Mouse (Mus musculus): ENCODE measurements around the gene Olfr639.
"Not testable (repeated sequence)": the region's sequence is repeated elsewhere in the genome, so short reads cannot be mapped to it uniquely, and the experiment has no call there.

Olfr639 gene

GRCm38 (mm10) chr7:104017203-104017602 is at the start of gene Olfr639:
TSS of gene Olfr639 (minus strand) at chr7:104017303.
- DNase-seq (ENCODE audit: low read depth), result no peak

GRCm38 (mm10) chr7:104061345-104061744 is 44.2 kb upstream of the Olfr639 start, which contains the start of gene 4930516K23Rik:
TSS of gene 4930516K23Rik (minus strand) at chr7:104061445.
- no peak for DNase-seq (ENCODE audit: low read depth)

GRCm38 (mm10) chr7:104059215-104059614 is 42.1 kb upstream of the Olfr639 start:
- no peak for DNase-seq (ENCODE audit: low read depth)

- DNase-seq (ENCODE audit: low read depth), result no peak
These were observed 35.5 kb upstream of the Olfr639 start, which contains the start of gene Olfr642 for GRCm38 (mm10) chr7:104052566-104052965. TSS of gene Olfr642 (minus strand) at chr7:104052666.

DNA sequence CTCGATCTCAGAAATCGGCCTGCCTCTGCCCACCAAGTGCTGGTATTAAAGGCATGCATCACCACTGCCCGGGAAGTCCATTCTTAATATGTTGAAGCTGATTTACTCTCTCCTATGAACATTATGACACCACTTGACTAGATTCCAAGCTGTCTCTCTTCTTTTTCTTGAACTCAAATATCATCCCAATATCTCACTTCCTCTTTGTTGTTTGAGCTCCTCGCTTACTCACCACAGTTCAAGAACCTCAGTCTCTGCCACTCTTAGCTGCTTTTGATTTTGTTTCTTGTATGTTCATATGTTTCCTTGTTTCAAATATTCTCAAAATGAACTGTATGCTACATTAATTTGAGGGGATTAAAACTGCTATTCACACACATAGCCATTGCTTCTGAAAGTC is 33.6 kb upstream of the Olfr639 start:
- no peak for DNase-seq (ENCODE audit: low read depth)

DNA sequence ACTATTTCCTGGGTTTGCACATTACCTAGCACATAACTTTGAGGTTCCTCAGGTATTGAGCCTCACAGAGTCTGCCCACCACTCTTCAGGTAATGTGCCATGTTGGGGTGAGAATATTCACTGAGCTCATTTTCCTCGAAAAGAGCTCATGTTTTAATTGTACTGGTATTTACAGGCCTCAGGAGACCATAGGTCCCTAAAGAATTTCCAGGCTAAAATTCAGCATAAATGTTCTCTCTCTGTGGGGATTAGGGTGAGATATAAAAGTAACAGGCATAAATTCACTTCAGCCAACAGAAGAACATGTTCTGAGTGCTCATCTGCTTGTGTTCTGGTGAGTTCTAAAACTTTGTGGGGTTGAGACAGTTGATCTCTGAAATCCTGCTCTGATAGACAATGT is 18.0 kb upstream of the Olfr639 start, which contains the start of gene Olfr641:
Gene Olfr641, plus strand, starts transcription at position 301 of the 400 bp plus-strand sequence.
- no peak for DNase-seq (ENCODE audit: low read depth)

GRCm38 (mm10) chr7:104026978-104027377 is 9.9 kb upstream of the Olfr639 start:
- no peak for DNase-seq (ENCODE audit: low read depth)

DNA sequence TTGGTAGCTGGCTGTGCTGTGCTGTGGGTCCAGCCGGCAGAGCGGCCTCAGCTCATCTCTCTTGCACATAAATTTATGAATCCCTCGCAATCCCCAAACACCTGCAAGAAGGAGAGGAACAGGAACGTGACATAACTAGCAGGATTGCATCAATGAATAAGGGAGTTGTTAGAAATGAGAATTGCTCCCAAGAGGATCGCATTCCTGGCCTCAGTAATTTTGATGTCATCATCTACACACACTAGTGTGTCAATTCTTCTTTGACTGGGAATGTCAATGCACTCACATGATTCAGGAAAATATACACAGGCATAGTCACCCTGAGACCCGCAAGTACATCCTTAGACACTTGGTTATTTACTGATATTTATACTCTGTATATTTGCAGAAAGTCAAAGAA is 8.4 kb upstream of the Olfr639 start, which contains the start of gene Olfr640:
Gene Olfr640, minus strand, starts transcription at position 101 of the 400 bp plus-strand sequence.
- DNase-seq (ENCODE audit: low read depth), result no peak

- DNase-seq (ENCODE audit: low read depth), result no peak
These were observed 4.5 kb upstream of the Olfr639 start for GRCm38 (mm10) chr7:104021651-104022050.

- no peak for DNase-seq (ENCODE audit: low read depth)
These were observed 1.9 kb upstream of the Olfr639 start for GRCm38 (mm10) chr7:104018953-104019352.

GRCm38 (mm10) chr7:103999124-103999523 is 18.0 kb downstream of the Olfr639 start:
- no peak for DNase-seq (ENCODE audit: low read depth)

- DNase-seq (ENCODE audit: low read depth), result no peak
These were observed 18.7 kb downstream of the Olfr639 start, which contains the start of gene Olfr638 for GRCm38 (mm10) chr7:103998446-103998845. TSS of gene Olfr638 (plus strand) at chr7:103998746.

DNA sequence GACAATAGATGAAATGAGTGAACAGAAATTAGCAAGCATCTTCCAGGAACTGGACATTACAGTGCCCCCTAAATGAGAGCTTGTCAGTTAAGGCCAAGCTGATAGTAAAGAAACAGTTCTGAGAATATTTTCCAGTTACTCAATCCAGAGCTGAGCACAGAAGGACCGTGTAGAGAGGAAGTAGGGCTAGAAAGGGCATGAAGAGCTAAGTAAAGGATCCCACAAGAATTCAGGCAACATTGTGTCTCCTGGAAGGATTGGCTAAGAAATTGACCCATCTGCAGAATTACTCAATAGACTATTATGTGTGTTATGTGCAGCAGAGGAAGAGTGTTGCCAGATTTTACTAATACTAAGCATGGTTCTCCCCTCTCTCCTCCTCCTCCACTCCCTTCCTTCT is 45.3 kb downstream of the Olfr639 start:
- no peak for DNase-seq (ENCODE audit: low read depth)

DNA sequence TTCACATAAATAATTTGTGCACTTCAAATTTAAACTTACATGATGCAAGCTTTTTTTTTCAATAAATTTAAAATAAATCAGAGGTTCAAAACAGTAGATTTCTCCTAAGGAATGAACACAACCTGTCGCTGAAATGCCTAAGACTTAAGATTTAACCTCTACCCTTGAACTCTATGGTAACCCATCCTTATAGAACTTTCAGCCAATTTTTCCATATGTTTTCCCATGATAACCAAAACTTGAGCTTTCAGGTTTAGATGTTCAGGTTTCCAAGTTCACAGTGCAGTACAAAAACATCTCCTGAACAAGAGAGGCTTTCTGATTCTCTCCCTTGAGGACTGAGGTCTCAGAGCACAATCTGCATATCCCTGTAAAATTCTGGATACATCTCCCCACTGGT is 46.3 kb downstream of the Olfr639 start, which contains the start of gene Olfr635:
Gene Olfr635, plus strand, starts transcription at position 301 of the 400 bp plus-strand sequence.
- DNase-seq (ENCODE audit: low read depth), result no peak

DNA sequence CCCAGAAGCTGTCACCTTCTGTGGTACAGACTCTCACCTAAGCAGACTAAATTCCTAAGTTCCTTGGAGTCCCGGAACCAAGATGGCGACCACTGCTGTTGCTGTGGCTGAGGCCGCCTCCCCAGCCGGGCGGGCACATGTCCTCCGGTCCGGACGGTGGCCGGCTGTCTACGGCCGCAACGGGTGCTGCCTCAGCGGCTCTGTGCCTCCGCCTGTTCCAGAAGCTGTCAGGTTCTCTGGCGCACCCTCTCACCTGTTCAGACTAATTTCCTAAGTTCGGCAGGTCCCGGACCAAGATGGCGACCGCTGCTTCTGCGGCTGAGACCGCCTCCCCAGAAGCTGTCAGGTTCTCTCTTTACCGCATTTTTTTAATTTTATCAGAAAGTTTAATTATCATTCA is 50.2 kb downstream of the Olfr639 start:
- not testable (repeated sequence) for DNase-seq (ENCODE audit: low read depth)

Data from fibroblast of lung, adult 2 months (primary cell).